Mouse (Mus musculus) urinary bladder, postnatal 10 days (tissue): ENCODE measurements at regions not wholly inside any gene's neighbourhood (a gene's known extent, or its start where the extent isn't known, plus 50 kb on each side); places are given as distances from the start of the nearest gene placed in this dataset.

Source experiments
- DNase-seq: peaks from one replicate; pipeline ENCODE4 v3.0.0; 2022; ENCODE audit warnings: low spot score

DNA sequence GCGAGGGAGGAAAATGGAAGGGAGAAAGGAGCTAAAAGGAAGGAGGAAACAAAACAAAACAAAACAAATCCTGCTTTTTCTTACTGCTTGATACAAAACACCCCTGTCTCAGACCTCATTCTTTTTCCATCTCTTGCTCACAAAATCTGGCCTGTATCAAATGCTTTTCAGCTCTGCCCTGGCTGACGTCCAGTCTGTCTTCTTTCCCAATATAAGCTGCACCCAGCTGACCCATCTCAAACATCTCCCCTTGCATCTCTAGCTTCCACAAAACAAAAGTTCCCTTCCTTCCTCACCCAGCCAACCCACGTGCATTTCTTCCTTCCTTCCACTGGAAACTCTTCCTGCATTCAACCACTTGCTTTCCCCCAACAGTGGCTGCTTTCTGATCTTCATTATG, 183.1 kb upstream of the Usp25 start:
- DNase-seq: no peak

DNA sequence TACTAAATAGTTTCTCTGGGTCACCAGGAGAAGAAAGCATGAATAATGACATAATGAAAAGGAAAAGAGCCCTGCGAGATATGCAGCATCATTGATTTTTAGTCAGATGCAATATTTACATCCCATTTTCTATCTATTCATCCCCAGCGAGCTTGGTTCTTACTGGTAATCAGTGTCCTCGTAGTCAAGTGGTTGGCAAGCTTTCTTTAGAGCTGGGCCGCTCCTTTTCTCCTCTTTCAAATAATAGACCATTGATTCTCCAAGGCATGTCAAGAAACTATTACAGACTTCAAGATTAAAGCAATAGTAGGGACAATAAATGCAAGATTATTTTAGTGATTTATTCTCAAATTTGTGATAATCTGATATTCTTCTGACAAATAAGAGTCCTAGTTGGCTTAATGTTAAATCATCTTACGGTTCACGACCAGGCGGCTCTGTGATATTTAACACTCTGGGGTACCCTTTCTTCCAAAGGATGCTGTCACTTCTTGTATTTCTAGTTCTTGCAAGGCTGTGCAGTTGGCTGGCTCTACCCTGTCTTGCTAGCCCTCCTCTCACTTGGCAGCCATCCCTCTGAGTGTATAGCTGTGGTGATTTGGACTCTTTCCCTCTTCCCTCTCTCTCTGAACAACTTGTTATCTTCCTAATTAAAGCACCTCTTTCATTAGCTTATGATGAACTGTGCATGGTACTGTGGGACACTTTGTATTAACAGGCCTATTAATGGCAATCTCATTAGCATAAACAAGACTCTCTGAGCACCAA, 185.6 kb upstream of the Usp25 start:
- no peak for DNase-seq

DNA sequence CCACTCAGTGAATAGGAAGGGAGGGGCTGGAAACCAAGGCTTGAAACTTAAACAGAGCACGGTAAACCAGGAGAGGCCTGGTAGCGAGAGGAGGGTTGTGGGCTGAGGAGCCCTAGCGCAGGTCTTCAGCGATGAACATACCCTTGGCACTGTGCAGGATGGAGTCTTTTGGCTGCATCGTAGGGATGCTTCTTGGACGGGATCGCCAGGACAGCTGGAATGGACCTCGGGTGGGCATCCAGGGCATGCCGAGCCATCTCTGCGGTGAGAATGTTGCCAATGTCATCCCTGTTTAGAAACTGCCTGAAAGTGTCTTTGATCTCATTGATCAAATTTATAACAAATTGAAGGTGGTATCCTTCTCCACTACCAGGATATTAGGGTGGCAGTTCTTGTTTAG, 192.2 kb upstream of the Usp25 start:
- DNase-seq: no peak

DNA sequence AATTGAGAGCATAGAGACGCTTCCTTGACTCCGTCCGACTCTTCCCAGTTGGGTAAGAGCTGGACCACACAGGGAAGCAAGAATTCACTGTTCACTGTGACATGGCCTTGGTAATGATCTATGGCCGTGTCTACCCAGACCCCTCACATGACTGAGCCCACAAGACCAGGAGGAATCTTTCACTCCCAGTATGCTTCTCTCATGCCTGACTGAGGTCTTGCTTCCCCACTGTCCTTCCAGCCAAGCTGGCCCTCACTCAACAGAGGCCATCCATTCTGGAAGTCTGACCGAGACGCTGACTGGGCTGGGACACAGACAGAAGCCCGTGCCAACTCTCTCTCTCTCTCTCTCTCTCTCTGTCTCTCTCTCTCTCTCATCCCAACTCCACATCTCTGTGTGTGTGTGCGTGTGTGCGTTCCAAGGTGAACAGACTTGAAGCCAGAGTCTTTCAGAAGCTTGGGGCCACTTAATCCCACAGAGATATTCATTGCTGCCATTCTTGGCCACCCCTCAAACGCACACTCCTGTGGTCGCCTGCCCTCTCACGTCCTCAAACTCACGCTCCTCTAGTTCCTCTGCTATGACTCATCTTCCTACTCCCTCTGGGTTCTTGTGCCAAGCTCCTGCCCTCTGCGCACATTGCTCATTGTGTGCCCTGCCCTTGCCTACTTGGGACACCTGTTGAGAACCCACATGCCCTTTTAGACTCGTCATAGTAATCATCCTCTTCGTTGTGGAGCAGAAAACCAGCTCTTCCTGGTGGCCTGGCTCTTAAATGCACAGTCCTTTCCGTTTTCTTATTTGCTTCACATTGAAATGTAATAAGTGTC, 197.2 kb upstream of the Usp25 start:
- no peak for DNase-seq

DNA sequence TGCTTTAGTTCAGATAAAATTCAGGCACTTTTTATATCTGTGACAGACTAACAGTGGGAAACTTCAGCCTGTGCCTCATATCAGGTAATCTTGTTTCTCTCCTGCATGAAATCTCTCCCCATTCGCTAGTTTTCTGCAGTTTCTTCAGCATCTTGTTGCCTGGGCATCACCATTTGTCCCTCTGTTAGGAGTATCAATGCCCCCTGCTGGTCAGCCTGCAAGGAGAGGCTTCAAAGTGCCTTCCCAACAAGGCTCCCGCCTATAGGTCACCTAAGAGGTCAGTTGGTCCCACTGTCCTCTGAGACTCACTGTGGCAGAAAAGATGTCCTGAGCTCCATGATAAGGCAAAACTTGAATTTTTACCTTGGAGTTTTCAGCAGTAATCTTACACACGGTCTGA, 209.8 kb upstream of the Usp25 start:
- DNase-seq: no peak

DNA sequence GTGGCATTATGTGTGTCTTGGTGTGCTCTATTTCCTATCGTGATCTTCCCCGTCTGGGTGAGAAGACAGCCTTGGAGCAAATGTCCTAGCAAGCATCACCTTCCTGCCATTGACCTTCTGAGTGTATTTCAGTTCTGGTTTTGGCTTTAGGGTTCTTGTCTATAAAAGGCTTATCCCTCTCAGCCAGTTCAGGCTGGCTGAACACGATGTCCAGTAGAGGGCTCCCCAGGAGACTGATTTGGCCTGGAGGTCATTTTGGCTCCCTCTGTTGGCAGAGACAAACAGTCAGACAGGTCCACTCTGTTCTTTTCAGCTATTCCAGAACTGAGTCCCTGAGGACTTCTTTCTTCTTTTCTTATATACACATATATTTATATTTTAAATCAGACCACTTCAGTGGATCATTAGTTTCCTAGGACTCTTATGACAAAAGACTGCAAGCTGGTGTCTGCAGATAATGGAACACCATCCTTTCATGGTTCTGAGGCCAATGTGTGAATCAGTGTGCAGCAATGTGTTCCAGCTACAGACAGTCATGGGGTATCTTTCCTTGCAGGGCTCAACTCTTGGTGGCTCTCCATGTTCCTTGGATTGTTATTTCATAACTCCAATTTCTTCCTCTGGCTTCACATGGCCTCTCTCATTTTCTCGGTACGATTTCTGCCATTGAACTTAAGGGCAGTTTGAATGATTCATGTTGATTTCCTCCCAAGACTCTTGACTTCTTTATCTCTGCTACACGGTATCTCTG, 226.9 kb upstream of the Usp25 start:
- no peak for DNase-seq

DNA sequence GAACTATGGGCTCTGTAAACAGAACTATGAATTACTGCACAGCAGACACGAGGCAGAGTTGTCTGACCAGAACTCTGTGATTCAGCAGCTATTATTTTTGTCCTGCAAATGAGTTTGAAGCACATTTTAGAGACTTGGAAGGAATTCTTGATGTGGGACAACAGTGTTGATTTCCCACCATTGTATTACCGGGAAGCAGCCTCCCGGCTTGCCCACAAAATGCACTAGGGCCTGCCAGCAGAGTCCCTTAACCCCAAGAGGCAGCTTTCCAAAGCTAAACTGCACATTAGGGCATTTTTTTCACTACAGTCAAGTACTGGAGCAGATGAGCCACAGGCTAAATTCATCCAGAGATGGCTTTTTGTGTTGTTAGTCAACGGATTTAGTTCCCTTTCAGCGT, 230.8 kb upstream of the Usp25 start:
- no peak for DNase-seq

DNA sequence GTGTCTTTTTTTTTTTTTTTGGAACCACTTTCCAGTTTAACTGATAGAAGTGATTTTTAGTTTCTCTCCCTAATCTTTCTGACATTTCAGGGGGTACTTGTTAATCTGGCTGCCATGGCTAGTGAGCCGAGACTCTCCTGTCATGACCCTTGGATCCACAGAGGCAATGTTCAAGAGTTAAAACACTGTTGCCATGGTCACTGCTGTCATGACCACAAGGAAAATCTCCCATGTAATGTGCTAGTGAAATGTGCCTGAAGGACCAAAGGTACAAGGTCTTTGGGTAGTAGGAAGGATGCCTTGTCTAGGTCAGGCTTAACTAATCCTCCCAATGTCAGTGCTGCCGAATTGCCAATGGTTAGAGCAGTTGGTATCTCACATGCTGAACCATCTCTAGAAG, 237.7 kb upstream of the Usp25 start:
- no peak for DNase-seq

DNA sequence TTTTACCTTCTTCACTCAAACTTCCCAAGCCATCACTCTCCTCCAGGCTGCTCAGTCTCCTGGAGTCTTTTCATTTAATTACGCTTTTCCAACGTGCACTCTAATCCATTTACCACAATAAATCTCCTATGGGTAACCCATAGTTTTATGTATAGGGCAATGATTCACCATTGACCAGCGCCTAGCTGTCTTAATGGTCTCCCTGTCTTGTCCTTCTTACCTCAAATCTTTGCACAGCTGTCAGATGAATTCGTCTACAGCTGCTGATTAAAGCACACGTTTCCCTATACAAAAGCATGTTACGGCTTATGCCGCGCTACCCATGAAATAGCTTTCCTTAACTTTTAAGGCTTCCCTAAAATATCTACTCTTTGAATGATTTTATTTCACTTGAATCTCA, 239.5 kb upstream of the Usp25 start:
- DNase-seq: no peak

DNA sequence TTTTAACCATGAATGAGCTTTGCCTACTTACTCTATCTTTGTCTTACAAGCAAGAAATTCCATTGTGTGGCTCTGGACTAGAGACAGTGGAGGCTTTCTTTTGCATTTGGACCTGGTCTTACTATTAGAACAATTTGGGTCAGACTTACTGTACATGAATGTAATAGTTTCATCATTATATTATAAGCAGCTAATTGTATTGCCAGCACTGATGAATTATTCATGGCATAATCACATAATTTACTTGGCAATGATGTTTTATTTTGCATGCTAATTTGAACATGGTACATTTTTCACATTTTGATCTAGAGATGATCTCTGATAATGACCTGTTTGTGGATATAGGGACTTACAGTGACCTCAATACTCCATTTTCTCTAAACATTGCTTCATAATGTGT, 240.0 kb upstream of the Usp25 start:
- no peak for DNase-seq

DNA sequence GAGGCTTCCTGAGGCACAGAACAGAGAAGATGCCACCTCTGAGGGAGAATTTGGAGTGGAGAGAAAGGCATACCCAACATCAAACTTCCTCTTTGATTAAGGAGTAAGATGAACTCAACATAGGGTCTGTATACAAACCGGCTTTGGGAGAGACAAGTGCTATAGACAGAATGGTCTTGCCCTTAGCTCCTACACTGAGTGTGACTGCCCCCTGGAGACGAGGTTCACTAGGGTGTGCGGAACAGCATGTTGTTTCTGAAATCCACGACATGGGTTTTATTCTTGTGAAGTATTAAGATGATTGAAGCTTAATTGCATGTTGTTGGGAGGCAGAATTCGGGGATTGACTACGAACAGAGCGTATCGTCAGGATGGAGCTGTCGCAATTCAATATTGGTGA, 244.9 kb upstream of the Usp25 start:
- no peak for DNase-seq

DNA sequence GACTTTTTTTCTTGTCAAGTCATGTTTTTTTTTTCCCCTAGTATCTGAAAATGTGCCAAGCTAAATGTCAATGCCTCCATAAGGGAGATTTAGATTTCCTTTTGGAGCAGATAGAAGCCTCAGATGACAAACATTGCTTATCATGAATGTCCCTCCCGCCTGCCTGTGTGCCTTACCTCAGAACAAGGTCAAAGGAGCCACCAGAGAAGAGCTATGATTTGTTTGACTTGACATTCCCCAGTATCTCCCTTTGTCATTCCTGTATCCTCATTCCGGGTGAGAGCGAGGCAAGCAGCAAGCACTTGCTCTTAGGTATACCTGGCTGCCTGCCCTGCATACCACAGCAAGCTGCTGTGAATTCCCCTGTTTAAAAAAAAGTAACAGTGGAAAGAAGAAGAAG, 246.9 kb upstream of the Usp25 start:
- no peak for DNase-seq

DNA sequence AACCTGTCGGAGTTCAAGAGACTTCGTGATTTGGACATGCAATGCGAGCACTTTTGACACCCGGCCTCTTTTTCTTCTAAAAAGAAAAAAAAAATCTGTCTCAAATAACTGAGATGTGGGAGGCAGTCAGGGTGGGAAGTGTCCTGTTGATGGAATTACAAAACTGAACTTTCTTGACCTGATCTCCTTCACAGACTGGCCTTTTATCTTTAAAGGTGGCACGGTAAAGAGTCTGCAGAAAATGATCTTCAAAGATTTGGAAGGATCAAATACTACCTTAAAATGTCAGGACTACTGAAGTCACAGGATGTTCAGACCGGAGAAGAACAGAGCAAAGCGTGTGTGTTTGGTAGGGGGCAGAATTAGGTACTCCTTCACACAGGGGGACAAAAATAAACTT, 248.0 kb upstream of the Usp25 start:
- DNase-seq: no peak

DNA sequence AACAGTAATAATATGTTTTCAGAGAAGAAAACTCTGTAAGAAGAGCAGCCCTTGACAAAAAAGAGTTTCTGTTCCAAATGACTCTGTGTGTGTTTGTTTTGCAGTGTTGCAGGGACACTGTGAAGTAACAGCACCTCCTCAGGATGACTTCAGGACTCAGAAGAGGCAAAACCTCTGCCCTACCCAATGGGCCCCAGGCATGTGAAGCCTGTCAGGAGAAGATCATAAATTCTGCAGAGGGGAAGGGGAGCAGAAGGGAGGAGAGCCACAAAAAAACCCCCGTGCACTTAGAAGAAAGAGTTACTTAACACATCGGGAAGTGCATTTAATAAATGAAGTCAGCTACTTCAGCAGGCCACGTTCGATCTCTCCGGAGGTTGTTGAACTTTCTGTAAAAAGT, 248.5 kb upstream of the Usp25 start:
- DNase-seq: no peak

DNA sequence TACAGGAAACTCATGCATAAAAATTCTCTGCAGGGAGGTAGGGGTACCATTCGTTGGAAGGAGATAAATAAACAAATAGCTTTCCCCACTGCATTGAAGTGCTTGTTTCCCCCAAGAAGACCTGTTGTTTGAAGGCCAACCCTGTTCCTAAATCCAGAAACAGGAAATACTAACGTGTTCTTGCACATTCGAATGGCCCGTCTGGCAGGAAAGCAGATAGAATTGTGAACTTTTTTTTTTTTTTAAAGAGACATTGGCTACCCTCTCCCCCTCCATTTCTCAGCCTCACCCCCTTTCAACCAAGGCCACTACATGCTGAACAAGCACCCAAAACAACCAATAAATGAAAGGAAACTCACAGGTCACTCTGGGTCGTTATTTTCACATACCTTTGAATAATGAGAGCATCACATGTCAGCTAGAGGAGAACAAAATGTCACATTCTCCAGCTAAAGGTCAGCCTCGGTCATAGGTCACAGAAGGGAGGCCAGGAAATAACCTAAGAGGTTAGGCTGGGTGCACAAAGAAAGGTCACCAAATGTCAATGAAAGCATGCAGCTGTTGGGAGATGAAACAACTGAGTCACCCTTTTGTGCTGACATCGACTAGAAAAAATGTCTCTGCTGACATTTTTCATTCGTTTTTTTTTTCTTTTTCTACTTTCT, 250.8 kb upstream of the Usp25 start:
- DNase-seq: no peak

DNA sequence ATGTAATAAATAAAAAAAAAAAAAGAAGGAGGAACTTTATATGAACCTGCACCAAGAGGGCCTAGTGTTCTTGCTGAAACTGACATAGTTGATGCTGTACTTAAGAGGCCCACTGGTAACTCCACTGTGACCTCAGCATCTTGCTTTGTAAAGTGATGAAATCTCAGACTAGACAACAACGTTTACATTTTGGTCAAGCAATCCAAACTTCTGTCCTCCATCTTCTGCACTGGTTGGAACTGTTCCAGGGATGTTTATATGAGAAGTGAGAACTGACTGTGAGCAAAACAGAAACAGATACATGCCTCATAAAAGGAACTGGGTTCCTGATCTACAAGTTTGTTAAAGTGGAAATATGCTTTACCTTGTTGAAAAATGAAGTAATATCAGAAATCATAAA, 251.7 kb upstream of the Usp25 start:
- DNase-seq: no peak

DNA sequence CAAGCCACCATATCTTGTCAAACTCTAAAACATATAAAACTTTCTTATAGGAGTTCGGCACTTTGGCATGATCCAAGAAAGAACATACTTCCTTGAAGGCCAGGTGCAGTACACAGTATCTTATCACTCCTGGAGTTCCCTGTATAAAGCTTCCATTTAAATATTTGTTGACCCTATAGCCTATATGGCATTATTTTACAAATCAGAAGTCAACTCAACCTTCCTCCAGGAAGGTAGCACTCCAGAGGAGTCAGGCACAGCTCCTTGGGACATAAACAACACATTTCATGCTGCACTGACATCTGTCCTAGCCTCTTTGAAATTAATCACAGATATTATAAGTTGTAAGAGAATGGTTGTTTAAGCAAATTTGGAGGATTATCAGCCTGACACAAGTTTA, 252.5 kb upstream of the Usp25 start:
- DNase-seq: no peak

DNA sequence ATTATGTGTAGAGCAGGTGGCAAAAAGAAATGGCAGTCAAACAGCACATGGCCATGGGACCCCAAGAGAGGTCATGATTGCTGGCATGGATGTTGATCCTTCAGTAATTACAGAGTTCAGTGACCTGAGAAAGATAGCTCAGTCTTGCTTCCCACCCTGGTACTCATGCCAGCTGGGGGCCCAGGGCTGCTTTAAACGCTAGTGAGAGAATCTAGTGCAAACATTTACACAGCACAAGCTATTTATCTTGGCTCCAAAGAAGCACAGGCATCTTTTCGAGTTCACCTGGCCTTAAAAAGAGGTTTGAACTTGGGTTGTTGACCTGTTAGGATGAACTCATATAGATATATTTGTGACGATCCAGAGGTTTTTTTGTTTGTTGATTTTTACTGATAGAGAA, 258.6 kb upstream of the Usp25 start:
- no peak for DNase-seq

DNA sequence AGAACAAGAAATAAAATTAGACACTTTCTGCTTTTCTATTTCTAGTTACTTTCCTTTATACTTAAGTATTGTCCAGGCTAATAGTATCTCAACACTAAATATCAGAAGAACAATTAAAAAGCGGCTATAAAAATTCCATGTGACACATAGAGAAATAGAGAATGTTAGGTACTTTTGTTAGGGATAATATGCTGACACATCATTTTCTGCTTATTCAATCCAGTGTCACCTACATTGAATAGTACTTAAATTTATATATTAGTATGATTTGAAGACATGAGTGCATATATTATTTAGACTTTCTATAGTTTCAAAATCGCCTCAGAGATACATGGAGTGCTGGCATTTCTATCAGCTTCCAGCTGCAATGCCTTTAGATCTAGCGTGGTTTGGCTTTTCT, 267.1 kb upstream of the Usp25 start:
- DNase-seq: no peak

DNA sequence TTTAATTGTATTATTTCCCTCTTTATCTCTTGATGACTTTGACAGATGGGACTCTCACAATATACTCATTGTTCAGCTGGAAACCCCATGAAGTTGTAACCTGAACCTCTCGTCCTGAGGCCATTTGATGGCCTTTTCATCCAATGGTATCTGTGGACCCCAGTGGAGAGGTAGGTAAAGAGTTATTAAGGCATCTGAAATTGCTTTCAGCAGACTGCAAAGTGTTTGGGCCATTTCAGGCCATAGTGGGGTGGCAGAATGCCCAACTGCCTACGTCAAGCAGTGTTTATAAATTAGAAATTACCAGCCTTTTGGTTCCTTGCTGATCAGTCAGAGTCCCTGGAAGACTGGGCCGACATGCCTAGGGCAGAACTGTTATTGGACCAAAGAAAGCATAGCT, 272.4 kb upstream of the Usp25 start:
- no peak for DNase-seq

DNA sequence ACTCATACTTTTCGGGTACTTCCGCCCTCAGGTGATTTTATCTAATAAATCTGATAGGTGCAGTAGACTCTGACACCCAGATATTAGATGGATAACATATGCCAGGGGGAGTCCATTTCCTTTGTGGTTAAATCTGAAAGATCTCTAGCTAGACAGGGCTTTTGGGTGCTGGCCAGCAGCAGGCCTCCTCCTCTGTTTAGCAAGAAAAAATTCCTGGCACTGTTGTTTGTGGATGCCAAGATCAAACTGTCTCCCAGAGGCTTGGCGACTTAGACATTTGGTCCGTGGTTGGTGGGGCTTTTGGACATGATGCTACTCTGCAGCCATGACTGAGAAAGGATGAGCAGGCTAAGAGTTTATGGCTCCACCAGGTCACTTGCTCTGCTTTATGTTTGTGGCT, 287.5 kb upstream of the Usp25 start:
- no peak for DNase-seq

DNA sequence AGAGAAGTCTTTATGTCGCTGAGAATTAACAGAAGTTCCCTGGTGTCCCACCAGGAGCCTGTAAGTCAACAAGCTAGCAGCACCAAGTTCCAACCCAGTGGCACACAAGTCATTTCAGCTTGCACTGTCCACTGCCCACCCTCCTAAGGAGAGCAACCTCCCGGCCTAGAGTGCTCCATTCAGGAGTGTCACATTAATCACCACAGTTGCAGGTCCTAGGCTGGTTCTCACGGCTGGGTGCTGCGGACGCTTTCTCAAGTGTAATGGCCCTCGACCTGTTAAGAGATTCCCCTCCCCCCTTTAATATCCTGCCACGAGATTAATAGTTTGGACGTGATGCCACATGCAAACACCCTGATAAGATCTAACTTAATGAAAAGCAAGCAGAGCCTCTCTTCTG, 288.2 kb upstream of the Usp25 start:
- no peak for DNase-seq

DNA sequence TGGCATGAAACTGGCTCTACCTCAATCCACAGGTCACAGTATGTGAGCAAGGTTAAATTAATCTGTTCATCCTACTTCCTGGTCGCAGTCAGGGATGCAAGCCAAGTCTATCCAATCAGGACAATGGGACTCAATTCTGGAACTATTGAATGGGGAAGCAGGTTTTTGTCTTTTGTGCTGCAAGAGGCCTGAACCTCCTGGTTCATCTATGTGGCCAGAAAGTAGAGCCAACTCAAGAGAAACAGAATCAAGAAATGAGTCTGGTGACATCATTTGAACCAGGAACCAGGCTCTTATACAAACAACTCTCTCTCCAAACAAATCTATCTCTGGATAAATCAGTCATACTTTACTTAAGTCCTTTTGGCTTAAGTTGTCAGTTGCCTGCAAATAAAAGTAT, 294.7 kb upstream of the Usp25 start:
- no peak for DNase-seq
